Mouse (Mus musculus) gastrocnemius, adult 8-10 months (tissue): ENCODE data around the gene Cfap97d1. TPM values are rescaled to one million over a fixed set of nuclear protein-coding genes. Genes with fewer than 3 reads are reported as not detected.

ENCODE experiments used
- DNase-seq, 2 experiments: peaks; one replicate each; pipeline ENCODE4 v3.0.0; 2022; ENCODE audit warnings: low spot score in 2 of 2
- total RNA-seq, 4 experiments: library from RNA; stranded (reverse); gene quantifications; 2 replicates each; pipeline ENCODE4 v1.2.4; 2022

Gene Cfap97d1
- total RNA-seq, 4 experiments from 2014 or later = not detected

GRCm38 (mm10) chr11:102008954-102009637 lies 25.0 kb downstream of the Cfap97d1 start:
- DNase-seq = no peak

GRCm38 (mm10) chr11:102010140-102010539 lies 26.1 kb downstream of the Cfap97d1 start:
- DNase-seq = no peak

GRCm38 (mm10) chr11:102011510-102011909 lies 27.4 kb downstream of the Cfap97d1 start:
- no peak for DNase-seq

GRCm38 (mm10) chr11:102013201-102013600 lies 29.1 kb downstream of the Cfap97d1 start:
- DNase-seq = no peak

GRCm38 (mm10) chr11:102015472-102015871 lies 31.4 kb downstream of the Cfap97d1 start:
- no peak for DNase-seq

GRCm38 (mm10) chr11:102016136-102016535 lies 32.1 kb downstream of the Cfap97d1 start:
- peak in 1 of 2 experiments; percentile 33 for DNase-seq

- no peak for DNase-seq
Observed at GRCm38 (mm10) chr11:102019736-102020135, 35.7 kb downstream of the Cfap97d1 start.

GRCm38 (mm10) chr11:102021196-102021595 lies 37.1 kb downstream of the Cfap97d1 start:
- DNase-seq = no peak

- no peak for DNase-seq
Observed at GRCm38 (mm10) chr11:102023406-102023805, 39.3 kb downstream of the Cfap97d1 start.

- peak; percentile 74 to 82 for DNase-seq
Observed at GRCm38 (mm10) chr11:102024084-102024758, 40.1 kb downstream of the Cfap97d1 start.

- DNase-seq = no peak
Observed at GRCm38 (mm10) chr11:102024875-102025274, 40.8 kb downstream of the Cfap97d1 start.

- no peak for DNase-seq
Observed at GRCm38 (mm10) chr11:102025354-102025753, 41.3 kb downstream of the Cfap97d1 start.

GRCm38 (mm10) chr11:102025991-102026660 lies 42.0 kb downstream of the Cfap97d1 start:
- DNase-seq = no peak

- peak; percentile 42 to 62 for DNase-seq
Observed at GRCm38 (mm10) chr11:102026694-102027360, 42.7 kb downstream of the Cfap97d1 start.

- DNase-seq = no peak
Observed at GRCm38 (mm10) chr11:102027361-102028017, 43.4 kb downstream of the Cfap97d1 start.

GRCm38 (mm10) chr11:102028087-102028816 lies 44.2 kb downstream of the Cfap97d1 start, which contains the start of gene Mpp3:
Gene Mpp3 (minus strand): TSS chr11:102028461.
- no peak for DNase-seq

- no peak for DNase-seq
Observed at GRCm38 (mm10) chr11:102029304-102029703, 45.2 kb downstream of the Cfap97d1 start.

GRCm38 (mm10) chr11:102029966-102030365 lies 45.9 kb downstream of the Cfap97d1 start:
- DNase-seq = no peak

- DNase-seq = no peak
Observed at GRCm38 (mm10) chr11:102031149-102031548, 47.1 kb downstream of the Cfap97d1 start.

GRCm38 (mm10) chr11:102033055-102033591 lies 49.0 kb downstream of the Cfap97d1 start:
- no peak for DNase-seq
